Mouse (Mus musculus) MEL (cell line): ENCODE results near the gene Apex2. TPM values are rescaled to one million over a fixed set of nuclear protein-coding genes. Genes with fewer than 3 reads are reported as not detected.

ENCODE experiments used
- DNase-seq: peaks from one replicate; pipeline ENCODE4 v3.0.0; 2011; ENCODE audit warnings: low read depth, low spot score
- H3K27ac ChIP-seq: 2 replicates; pipeline ENCODE4 v1.5.1; 2012; ENCODE audit warnings: low read depth, mild to moderate bottlenecking, control low read depth, low read length, moderate library complexity; ENCODE audit not compliant: control insufficient read depth
- H3K27me3 ChIP-seq, 2 experiments: fragments of 150-350 bp in 1 of 2; sonication (generic) in 1 of 2; 2 replicates each; pipeline ENCODE4 v1.6.1; 2012; ENCODE audit warnings: low read length in 2 of 2, mild to moderate bottlenecking in 2 of 2, improper control_type of control experiment in 1 of 2, moderate library complexity in 1 of 2; ENCODE audit not compliant: insufficient read depth in 2 of 2, control insufficient read depth in 1 of 2
- H3K36me3 ChIP-seq, 2 experiments: 2 replicates each; pipeline ENCODE4 v1.6.1; 2012 to 2014; ENCODE audit warnings: low read length in 2 of 2, improper control_type of control experiment in 1 of 2, inconsistent platforms in 1 of 2, mild to moderate bottlenecking in 1 of 2; ENCODE audit not compliant: insufficient read depth in 2 of 2, control insufficient read depth in 1 of 2
- H3K4me1 ChIP-seq, 2 experiments: fragments of 150-350 bp in 1 of 2; sonication (generic) in 1 of 2; 2 replicates each; pipeline ENCODE4 v1.6.1; 2012; ENCODE audit warnings: low read length in 2 of 2, improper control_type of control experiment in 1 of 2, mild to moderate bottlenecking in 1 of 2; ENCODE audit not compliant: insufficient read depth in 2 of 2, control insufficient read depth in 1 of 2
- H3K4me3 ChIP-seq, 2 experiments: fragments of 150-350 bp in 1 of 2; sonication (generic) in 1 of 2; 2 replicates each; pipeline ENCODE4 v1.5.1; 2012; ENCODE audit warnings: low read depth in 2 of 2, low read length in 2 of 2, mild to moderate bottlenecking in 2 of 2, moderate library complexity in 2 of 2, control low read depth in 1 of 2, improper control_type of control experiment in 1 of 2; ENCODE audit not compliant: control insufficient read depth in 1 of 2, insufficient read depth in 1 of 2
- H3K79me2 ChIP-seq: 2 replicates; pipeline ENCODE4 v1.6.1; 2012; ENCODE audit warnings: mild to moderate bottlenecking, low read length, moderate library complexity; ENCODE audit not compliant: control insufficient read depth, poor library complexity, insufficient read depth
- H3K9ac ChIP-seq: 2 replicates; pipeline ENCODE4 v1.6.1; 2012; ENCODE audit warnings: low read depth, mild to moderate bottlenecking, control low read depth, low read length, moderate library complexity; ENCODE audit not compliant: control insufficient read depth, poor library complexity, severe bottlenecking
- H3K9me3 ChIP-seq: fragments of 150-350 bp; sonication (generic); replicated peaks from 2 replicates; pipeline ENCODE4 v1.6.1; 2012; ENCODE audit warnings: mild to moderate bottlenecking, low read length, improper control_type of control experiment, moderate library complexity; ENCODE audit not compliant: insufficient read depth
- BHLHE40 ChIP-seq: IDR thresholded peaks from 2 replicates; pipeline ENCODE4 v1.6.1; 2012; ENCODE audit warnings: low read depth, mild to moderate bottlenecking, inconsistent platforms, low read length, improper control_type of control experiment, borderline replicate concordance
- CHD2 ChIP-seq: IDR thresholded peaks from 2 replicates; pipeline ENCODE4 v1.6.1; 2011; ENCODE audit warnings: low read length, improper control_type of control experiment
- CTCF ChIP-seq, 3 experiments: IDR thresholded peaks in 2 of 3; conservative IDR thresholded peaks in 1 of 3; 2 replicates each; pipeline ENCODE4 v1.5.1; 2011 to 2012; ENCODE audit warnings: low read length in 3 of 3, low read depth in 2 of 3, mild to moderate bottlenecking in 2 of 3, improper control_type of control experiment in 1 of 3, inconsistent platforms in 1 of 3, mixed read lengths in 1 of 3, moderate library complexity in 1 of 3; ENCODE audit not compliant: control insufficient read depth in 1 of 3, insufficient read depth in 1 of 3, poor library complexity in 1 of 3, severe bottlenecking in 1 of 3
- ELF1 ChIP-seq: IDR thresholded peaks from 2 replicates; pipeline ENCODE4 v1.6.1; 2014; ENCODE audit warnings: low read depth, mild to moderate bottlenecking, inconsistent platforms, low read length, improper control_type of control experiment, moderate library complexity
- EP300 ChIP-seq, 2 experiments: IDR thresholded peaks; 2 replicates each; pipeline ENCODE4 v1.6.1; 2011; ENCODE audit warnings: improper control_type of control experiment in 2 of 2, low read length in 2 of 2, low read depth in 1 of 2, mild to moderate bottlenecking in 1 of 2
- ETS1 ChIP-seq: IDR thresholded peaks from 2 replicates; pipeline ENCODE4 v1.6.1; 2012; ENCODE audit warnings: low read depth, mild to moderate bottlenecking, inconsistent platforms, low read length, improper control_type of control experiment, moderate library complexity
- GATA1 ChIP-seq: IDR thresholded peaks from 2 replicates; pipeline ENCODE4 v1.6.1; 2011; ENCODE audit warnings: low read depth, low read length, improper control_type of control experiment
- HCFC1 ChIP-seq: IDR thresholded peaks from 2 replicates; pipeline ENCODE4 v1.6.1; 2012; ENCODE audit warnings: low read depth, mild to moderate bottlenecking, inconsistent platforms, low read length, improper control_type of control experiment, moderate library complexity
- MAX ChIP-seq: IDR thresholded peaks from 2 replicates; pipeline ENCODE4 v1.6.1; 2011; ENCODE audit warnings: low read length, improper control_type of control experiment
- MEF2A ChIP-seq: IDR thresholded peaks from 2 replicates; pipeline ENCODE4 v1.6.1; 2014; ENCODE audit warnings: low read depth, mild to moderate bottlenecking, inconsistent platforms, low read length, improper control_type of control experiment; ENCODE audit not compliant: poor library complexity, insufficient replicate concordance, severe bottlenecking; ENCODE audit errors: extremely low read depth
- MYB ChIP-seq: IDR thresholded peaks from 2 replicates; pipeline ENCODE4 v1.6.1; 2011; ENCODE audit warnings: mild to moderate bottlenecking, low read depth, low read length, improper control_type of control experiment
- NELFE ChIP-seq: IDR thresholded peaks from 2 replicates; pipeline ENCODE4 v1.6.1; 2011; ENCODE audit warnings: low read depth, low read length, improper control_type of control experiment
- POLR2A ChIP-seq, 2 experiments: IDR thresholded peaks; 2 replicates each; pipeline ENCODE4 v1.6.1; 2011 to 2012; ENCODE audit warnings: low read length in 2 of 2, mild to moderate bottlenecking in 2 of 2, control low read depth in 1 of 2, improper control_type of control experiment in 1 of 2, low read depth in 1 of 2, moderate library complexity in 1 of 2; ENCODE audit not compliant: control insufficient read depth in 1 of 2, insufficient read depth in 1 of 2, poor library complexity in 1 of 2
- POLR2AphosphoS2 ChIP-seq: IDR thresholded peaks from 2 replicates; pipeline ENCODE4 v1.6.1; 2011; ENCODE audit warnings: low read length, improper control_type of control experiment
- RCOR1 ChIP-seq: IDR thresholded peaks from 2 replicates; pipeline ENCODE4 v1.6.1; 2012; ENCODE audit warnings: low read depth, mild to moderate bottlenecking, inconsistent platforms, low read length, improper control_type of control experiment
- SIN3A ChIP-seq: IDR thresholded peaks from 2 replicates; pipeline ENCODE4 v1.6.1; 2012; ENCODE audit warnings: low read length, improper control_type of control experiment, inconsistent platforms
- TAL1 ChIP-seq: IDR thresholded peaks from 2 replicates; pipeline ENCODE4 v1.6.1; 2012; ENCODE audit warnings: mild to moderate bottlenecking, inconsistent platforms, low read length, moderate library complexity, mixed read lengths
- TBP ChIP-seq: IDR thresholded peaks from 2 replicates; pipeline ENCODE4 v1.8.0; 2011; ENCODE audit warnings: low read depth, low read length, improper control_type of control experiment
- TCF12 ChIP-seq: IDR thresholded peaks from 2 replicates; pipeline ENCODE4 v1.6.1; 2014; ENCODE audit warnings: low read depth, mild to moderate bottlenecking, inconsistent platforms, low read length, improper control_type of control experiment, moderate library complexity
- UBTF ChIP-seq: IDR thresholded peaks from 2 replicates; pipeline ENCODE4 v1.6.1; 2012; ENCODE audit warnings: low read depth, mild to moderate bottlenecking, inconsistent platforms, low read length, improper control_type of control experiment, moderate library complexity, borderline replicate concordance; ENCODE audit not compliant: insufficient read depth
- USF2 ChIP-seq, 2 experiments: IDR thresholded peaks; 2 replicates each; pipeline ENCODE4 v1.6.1; 2011 to 2012; ENCODE audit warnings: improper control_type of control experiment in 2 of 2, low read length in 2 of 2, borderline replicate concordance in 1 of 2, inconsistent platforms in 1 of 2, low read depth in 1 of 2, mild to moderate bottlenecking in 1 of 2; ENCODE audit not compliant: insufficient read depth in 1 of 2
- ZKSCAN1 ChIP-seq: IDR thresholded peaks from 2 replicates; pipeline ENCODE4 v1.6.1; 2012; ENCODE audit warnings: low read depth, mild to moderate bottlenecking, inconsistent platforms, low read length, improper control_type of control experiment, moderate library complexity
- ZMIZ1 ChIP-seq: IDR thresholded peaks from 2 replicates; pipeline ENCODE4 v1.6.1; 2012; ENCODE audit warnings: low read depth, mild to moderate bottlenecking, inconsistent platforms, low read length, improper control_type of control experiment, moderate library complexity
- ZNF384 ChIP-seq: IDR thresholded peaks from 2 replicates; pipeline ENCODE4 v1.6.1; 2012; ENCODE audit warnings: low read depth, mild to moderate bottlenecking, inconsistent platforms, low read length, improper control_type of control experiment
- polyA plus RNA-seq, 2 experiments: library from polyadenylated mRNA; stranded (reverse) in 1 of 2; unstranded in 1 of 2; fragments of >175 nt in 1 of 2; fragments of >200 nt in 1 of 2; gene quantifications; 2 replicates each; pipeline versions ENCODE4 v1.2.1 to v1.2.4; 2012; ENCODE audit warnings: low replicate concordance in 2 of 2, low read depth in 1 of 2; ENCODE audit not compliant: insufficient read length in 2 of 2, insufficient read depth in 1 of 2, missing spikeins in 1 of 2
- total RNA-seq: library from RNA; depleted of rRNA; stranded (reverse); fragments of 300-350 nt; gene quantifications from 2 replicates; pipeline ENCODE4 v1.2.3, GENCODE M21; 2012

The Apex2 gene
- total and polyA plus RNA-seq, 3 experiments = 11.5 to 23.4 TPM; not detected in 1

- TF ChIP-seq SIN3A = peak; percentile 85
- no peak for TF ChIP-seq GATA1
- peak; percentile 26; the same call in 1 of the 2 replicates for TF ChIP-seq ZMIZ1
- TF ChIP-seq TCF12 = 0 out of 2 replicates have a peak, but pooled peaks have one; percentile 29
- TF ChIP-seq TAL1 = no peak
- peak; percentile 39 to 77; a peak in 3 of 4 replicates for TF ChIP-seq EP300 (IDR thresholded peaks at IDR 0.05; ENCODE audit: low read depth in 1 of 2, low read length in 2 of 2)
- TF ChIP-seq MAX = no peak
- peak; percentile 81 for TF ChIP-seq HCFC1
- peak; percentile 61; the same call in 1 of the 2 replicates for TF ChIP-seq TBP
Measured at GRCm38 (mm10) chrX:150477854-150478780, 111.6 kb downstream of the Apex2 start (continued).

GRCm38 (mm10) chrX:150471416-150471815 lies 118.3 kb downstream of the Apex2 start:
- H3K36me3 ChIP-seq = peaks cover 0 to 30% of the 10 kb centered on the region in 2 experiments; a peak in 2 of 4 replicates
- peak overlapping the region; percentile 28; the same call in 1 of the 2 replicates for H3K27ac ChIP-seq
- H3K9ac ChIP-seq = no peak overlapping the region
- H3K27me3 ChIP-seq = no peaks in the 10 kb centered on the region
- H3K9me3 ChIP-seq = no peaks in the 10 kb centered on the region
- H3K4me3 ChIP-seq = no peak overlapping the region
- DNase-seq = peak; percentile 65
- no peaks in the 10 kb centered on the region for H3K79me2 ChIP-seq
- peaks cover 27 to 28% of the 10 kb centered on the region in 2 experiments for H3K4me1 ChIP-seq
- TF ChIP-seq TCF12 (peak; percentile 60; the same call in 1 of the 2 replicates), BHLHE40 (0 out of 2 replicates have a peak, but pooled peaks have one; percentile 13), POLR2AphosphoS2 (no peak), UBTF (no peak), MYB (0 out of 2 replicates have a peak, but pooled peaks have one; percentile 17), RCOR1 (peak; percentile 76), EP300 (IDR thresholded peaks at IDR 0.05; ENCODE audit: low read depth in 1 of 2, low read length in 2 of 2) (peak in 1 of 2 experiments; percentile 72; a peak in 2 of 4 replicates), TBP (no peak), SIN3A (peak; percentile 43; the same call in 1 of the 2 replicates), ETS1 (peak; percentile 76), CTCF (IDR thresholded peaks at IDR 0.05 in 2 of 3, conservative IDR thresholded peaks at IDR 0.05 in 1 of 3; ENCODE audit: control insufficient read depth in 1 of 3, insufficient read depth in 1 of 3, low read depth in 2 of 3, low read length in 3 of 3, poor library complexity in 1 of 3, severe bottlenecking in 1 of 3) (no peak), NELFE (no peak), CHD2 (no peak), ELF1 (no peak), GATA1 (peak; percentile 60), ZNF384 (peak; percentile 44; the same call in 1 of the 2 replicates), USF2 (IDR thresholded peaks at IDR 0.05; ENCODE audit: borderline replicate concordance in 1 of 2, insufficient read depth in 1 of 2, low read depth in 1 of 2, low read length in 2 of 2) (no peak), MEF2A (0 out of 2 replicates have a peak, but pooled peaks have one; percentile 9), POLR2A (IDR thresholded peaks at IDR 0.05; ENCODE audit: control insufficient read depth in 1 of 2, insufficient read depth in 1 of 2, low read depth in 1 of 2, low read length in 2 of 2, poor library complexity in 1 of 2) (no peak), ZKSCAN1 (no peak), HCFC1 (no peak), TAL1 (peak; percentile 45)
- TF ChIP-seq, all 39 proteins: peak for 11
